Mouse (Mus musculus) forebrain, embryonic 11.5 days (tissue): ENCODE data around the gene Naaladl1. TPM values are rescaled to one million over a fixed set of nuclear protein-coding genes. Genes with fewer than 3 reads are reported as not detected.
"Not testable (repeated sequence)": the region's sequence is repeated elsewhere in the genome, so short reads cannot be mapped to it uniquely, and the experiment has no call there.

Experiments
- ATAC-seq: fragments of 200-750 bp; cut with Nextera tagmentation; replicated peaks from 2 replicates; pipeline ENCODE4 v1.8.0; 2017; ENCODE audit warnings: moderate TSS enrichment; ENCODE audit not compliant: low FRiP score
- DNase-seq: peaks from one replicate; pipeline ENCODE4 v3.0.0-alpha.2; 2017; ENCODE audit warnings: low spot score
- H3K27ac ChIP-seq: fragments of 300-500 bp; sonication (generic); 2 replicates; pipeline ENCODE4 v1.5.1; 2014; ENCODE audit warnings: low read depth, low read length
- H3K27me3 ChIP-seq: fragments of 300-500 bp; sonication (generic); 2 replicates; pipeline ENCODE4 v1.6.1; 2014; ENCODE audit warnings: mild to moderate bottlenecking, low read length, mixed read lengths; ENCODE audit not compliant: control insufficient read depth, insufficient read depth
- H3K36me3 ChIP-seq: fragments of 300-500 bp; sonication (generic); 2 replicates; pipeline ENCODE4 v1.6.1; 2014; ENCODE audit warnings: mild to moderate bottlenecking, low read length, moderate library complexity, mixed read lengths; ENCODE audit not compliant: control insufficient read depth, insufficient read depth
- H3K4me1 ChIP-seq: fragments of 300-500 bp; sonication (generic); replicated peaks from 2 replicates; pipeline ENCODE4 v1.6.1; 2014; ENCODE audit warnings: low read length, mixed read lengths; ENCODE audit not compliant: control insufficient read depth, insufficient read depth
- H3K4me2 ChIP-seq: fragments of 300-500 bp; sonication (generic); 2 replicates; pipeline ENCODE4 v1.6.1; 2014; ENCODE audit warnings: low read depth, mild to moderate bottlenecking, low read length, moderate library complexity, mixed read lengths; ENCODE audit not compliant: severe bottlenecking
- H3K4me3 ChIP-seq: fragments of 300-500 bp; sonication (generic); 2 replicates; pipeline ENCODE4 v1.5.1; 2014; ENCODE audit warnings: low read depth, low read length
- H3K9ac ChIP-seq: fragments of 300-500 bp; sonication (generic); 2 replicates; pipeline ENCODE4 v1.6.1; 2014; ENCODE audit warnings: low read length
- H3K9me3 ChIP-seq: fragments of 300-500 bp; sonication (generic); 2 replicates; pipeline ENCODE4 v1.6.1; 2016; ENCODE audit warnings: low read length, mixed read lengths; ENCODE audit not compliant: control insufficient read depth
- WGBS: fragments of 180-500 bp; shearing (Covaris S2); extraction: QIAGEN DNeasy Blood & Tissue Kit; methylation state at CpG from one replicate; pipeline ENCODE4 v1.1.7; 2014; 5-methylcytosine and 5-hydroxymethylcytosine counted together
- polyA plus RNA-seq: library from polyadenylated mRNA; unstranded; fragments of >200 nt; fragmentation: Nextera tagmentation; extraction: Ambion mirVana; gene quantifications from 2 replicates; pipeline ENCODE4 v1.2.1, GENCODE M21; 2014

The Naaladl1 gene
- polyA plus RNA-seq, 1 experiment from 2014 or later = 1.0 TPM

GRCm38 (mm10) chr19:6132171-6132827, 26.7 kb downstream of the Naaladl1 start:
- WGBS = 89% methylated on average over 7 of the region's 7 CpGs
- no peak for DNase-seq
- Histone ChIP-seq H3K4me3 (no peak overlapping the region), H3K36me3 (no peaks in the 10 kb centered on the region), H3K9ac (no peak overlapping the region), H3K4me2 (no peak overlapping the region), H3K9me3 (no peaks in the 10 kb centered on the region), H3K27ac (no peak overlapping the region), H3K4me1 (no peaks in the 10 kb centered on the region), H3K27me3 (no peaks in the 10 kb centered on the region)
- ATAC-seq = no peak

- H3K27me3 ChIP-seq, H3K27ac ChIP-seq, DNase-seq, H3K4me3 ChIP-seq, H3K9me3 ChIP-seq, H3K4me2 ChIP-seq, H3K9ac ChIP-seq, H3K36me3 ChIP-seq, H3K4me1 ChIP-seq, ATAC-seq: not testable (repeated sequence)
- 63% methylated on average over 1 of the region's 1 CpGs for WGBS
Measured at GRCm38 (mm10) chr19:6133197-6133596, 27.6 kb downstream of the Naaladl1 start.

- 87% methylated on average over 3 of the region's 3 CpGs for WGBS
- DNase-seq (no peak), ATAC-seq (no peak)
- Histone ChIP-seq H3K27ac (no peak overlapping the region), H3K4me1 (0 out of 2 replicates have a peak, but pooled peaks cover 6% of the 10 kb centered on the region), H3K4me2 (no peak overlapping the region), H3K9me3 (no peaks in the 10 kb centered on the region), H3K36me3 (no peaks in the 10 kb centered on the region), H3K9ac (no peak overlapping the region), H3K27me3 (no peaks in the 10 kb centered on the region), H3K4me3 (no peak overlapping the region)
Measured at GRCm38 (mm10) chr19:6136397-6136796, 30.8 kb downstream of the Naaladl1 start.

- H3K9ac ChIP-seq = peak overlapping the region; percentile 83; the same call in 1 of the 2 replicates
- H3K36me3 ChIP-seq = no peaks in the 10 kb centered on the region
- H3K27me3 ChIP-seq = no peaks in the 10 kb centered on the region
- no peak overlapping the region for H3K4me3 ChIP-seq
- H3K4me2 ChIP-seq = peak overlapping the region; percentile 79
- no peak overlapping the region; the same call in 1 of the 2 replicates for H3K27ac ChIP-seq
- 90% methylated on average over 6 of the region's 6 CpGs for WGBS
- no peak for ATAC-seq
- H3K4me1 ChIP-seq = 0 out of 2 replicates have a peak, but pooled peaks cover 6% of the 10 kb centered on the region
- DNase-seq = no peak
- H3K9me3 ChIP-seq = no peaks in the 10 kb centered on the region
Measured at GRCm38 (mm10) chr19:6139701-6140100, 34.1 kb downstream of the Naaladl1 start.

- Histone ChIP-seq H3K9me3 (no peaks in the 10 kb centered on the region), H3K36me3 (no peaks in the 10 kb centered on the region), H3K27me3 (no peaks in the 10 kb centered on the region), H3K27ac (peak overlapping the region; percentile 97), H3K4me2 (peak overlapping the region; percentile 79), H3K9ac (peak overlapping the region; percentile 83), H3K4me3 (peak overlapping the region; percentile 68), H3K4me1 (0 out of 2 replicates have a peak, but pooled peaks cover 6% of the 10 kb centered on the region)
- ATAC-seq (no peak), DNase-seq (no peak)
- WGBS = 8% methylated on average over 16 of the region's 16 CpGs
Measured at GRCm38 (mm10) chr19:6140374-6140677, 34.7 kb downstream of the Naaladl1 start.

- Histone ChIP-seq H3K9ac (peak within 1 kb of the TSS; percentile 83), H3K4me1 (0 out of 2 replicates have a peak, but pooled peaks cover 6% of the 10 kb centered on the region), H3K36me3 (no peaks in the 10 kb centered on the region), H3K9me3 (no peaks in the 10 kb centered on the region), H3K27me3 (no peaks in the 10 kb centered on the region), H3K27ac (peak within 1 kb of the TSS; percentile 97), H3K4me2 (peak within 1 kb of the TSS; percentile 79), H3K4me3 (peak within 1 kb of the TSS; percentile 68)
- DNase-seq = peak; percentile 97
- peak; percentile 93 for ATAC-seq
- WGBS = under 1% methylated on average over 68 of the region's 68 CpGs
Measured at GRCm38 (mm10) chr19:6140678-6141393, 35.3 kb downstream of the Naaladl1 start, which contains the start of gene Batf2. Gene Batf2 (plus strand): TSS chr19:6140983.

- peak within 1 kb of the TSS; percentile 79 for H3K4me2 ChIP-seq
- peak within 1 kb of the TSS; percentile 68 for H3K4me3 ChIP-seq
- H3K9ac ChIP-seq = peak within 1 kb of the TSS; percentile 83
- no peaks in the 10 kb centered on the region for H3K36me3 ChIP-seq
- no peaks in the 10 kb centered on the region for H3K27me3 ChIP-seq
- DNase-seq (peak; percentile 87), ATAC-seq (peak; percentile 72)
- 2% methylated on average over 15 of the region's 15 CpGs for WGBS
- H3K27ac ChIP-seq = peak within 1 kb of the TSS; percentile 97
- no peaks in the 10 kb centered on the region for H3K9me3 ChIP-seq
- H3K4me1 ChIP-seq = 0 out of 2 replicates have a peak, but pooled peaks cover 6% of the 10 kb centered on the region
Measured at GRCm38 (mm10) chr19:6141394-6141749, 35.8 kb downstream of the Naaladl1 start, which contains the start of gene Arl2. Gene Arl2 (minus strand): TSS chr19:6141548.

GRCm38 (mm10) chr19:6144842-6145241, 39.3 kb downstream of the Naaladl1 start:
- no peak overlapping the region for H3K4me3 ChIP-seq
- H3K27me3 ChIP-seq = no peaks in the 10 kb centered on the region

More at GRCm38 (mm10) chr19:6144842-6145241, 39.3 kb downstream of the Naaladl1 start:
- no peak overlapping the region for H3K4me2 ChIP-seq
- no peaks in the 10 kb centered on the region for H3K36me3 ChIP-seq
- DNase-seq = no peak
- no peak overlapping the region for H3K9ac ChIP-seq
- H3K4me1 ChIP-seq = 0 out of 2 replicates have a peak, but pooled peaks cover 4% of the 10 kb centered on the region
- H3K27ac ChIP-seq = no peak overlapping the region
- 86% methylated on average over 5 of the region's 5 CpGs for WGBS
- no peaks in the 10 kb centered on the region for H3K9me3 ChIP-seq
- ATAC-seq = no peak
